Mouse (Mus musculus): Measurements from ENCODE around the gene G6pc3.

The G6pc3 gene

DNA sequence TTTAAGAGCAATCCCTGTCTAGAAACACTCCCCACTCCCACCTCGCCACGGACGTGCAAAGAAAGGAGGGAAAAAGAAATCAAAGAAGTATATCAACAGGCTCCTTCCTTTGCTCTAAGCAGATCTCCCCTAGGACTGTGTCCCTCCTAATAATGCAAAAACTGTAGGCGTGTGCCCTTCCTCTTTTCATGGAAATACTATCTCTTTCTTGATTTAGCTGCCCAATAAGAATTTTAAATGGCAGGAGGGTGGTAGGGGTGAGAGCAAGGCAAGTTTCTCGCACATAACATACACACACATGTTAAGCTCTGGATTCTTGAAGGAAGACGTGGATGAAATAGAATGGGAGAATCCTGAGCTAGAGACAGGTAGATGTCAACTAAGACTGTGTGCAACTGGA is 440 bp upstream of the G6pc3 start:
- DNase-seq (ENCODE audit: low spot score in 2 of 2), result no peak

GRCm38 (mm10) chr11:102190848-102191247 is 1.4 kb downstream of the G6pc3 start:
- no peak for DNase-seq (ENCODE audit: low spot score in 2 of 2)

- no peak for DNase-seq (ENCODE audit: low spot score in 2 of 2)
Measured at GRCm38 (mm10) chr11:102193657-102194440, 4.4 kb downstream of the G6pc3 start.

DNA sequence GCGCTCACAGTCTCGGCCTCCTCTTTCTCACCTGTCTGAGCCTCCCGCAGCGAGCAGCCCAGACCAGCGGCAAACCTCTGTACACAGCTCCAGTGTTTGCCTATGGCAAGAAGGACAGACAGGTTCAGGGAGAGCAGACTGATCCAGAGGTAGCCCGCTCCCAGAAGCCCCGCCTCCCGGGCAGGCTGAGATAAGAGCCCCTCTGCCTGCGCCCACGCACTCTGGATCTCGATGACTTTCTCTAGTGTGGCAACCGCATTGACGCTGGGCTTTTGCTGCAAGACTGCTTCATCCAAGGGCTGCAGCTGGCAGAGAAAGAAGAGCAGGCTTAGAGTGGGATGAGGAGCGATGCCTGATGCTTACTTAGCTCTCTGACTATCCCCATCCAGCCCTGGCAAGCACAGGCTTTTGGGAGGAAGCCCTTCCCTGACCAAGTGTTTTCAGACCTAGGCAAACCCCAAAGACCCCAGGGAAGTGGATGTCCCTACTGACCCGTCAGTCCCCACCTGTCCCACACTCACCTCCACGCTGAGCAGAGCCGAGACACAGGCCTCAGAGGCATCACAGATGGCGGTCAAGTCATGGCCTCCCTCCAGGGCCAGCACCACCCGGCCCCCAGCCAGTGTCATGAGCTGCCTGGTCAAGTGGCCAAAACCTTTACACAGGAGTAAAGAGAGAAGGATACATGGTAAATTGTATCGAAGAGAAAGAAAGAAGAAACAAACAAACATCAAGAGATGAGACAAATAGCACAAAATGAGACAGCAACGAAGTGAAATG is 6.8 kb downstream of the G6pc3 start:
- peak in 1 of 2 experiments; percentile 60 for DNase-seq (ENCODE audit: low spot score in 2 of 2)

DNA sequence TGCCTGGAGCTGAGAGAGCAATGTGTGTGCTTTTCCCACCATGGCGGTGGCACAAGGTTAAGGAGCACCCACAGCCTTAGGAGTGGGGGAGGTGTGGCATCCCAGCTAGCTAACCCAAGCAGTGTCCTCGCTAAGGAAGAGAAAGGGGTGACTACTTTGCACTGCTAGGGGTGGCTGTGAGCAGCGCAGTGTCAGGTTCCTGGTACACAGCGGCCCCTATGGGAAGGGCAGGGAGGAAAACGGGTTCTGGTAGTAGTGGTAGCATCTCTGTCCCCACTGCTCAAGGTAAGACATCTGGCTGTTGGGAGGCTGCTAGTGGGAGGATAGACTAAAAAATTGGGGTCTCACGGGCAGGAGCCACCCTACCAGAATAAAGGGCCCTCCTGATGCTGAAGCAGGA is 8.8 kb downstream of the G6pc3 start:
- DNase-seq (ENCODE audit: low spot score in 2 of 2), result no peak

DNA sequence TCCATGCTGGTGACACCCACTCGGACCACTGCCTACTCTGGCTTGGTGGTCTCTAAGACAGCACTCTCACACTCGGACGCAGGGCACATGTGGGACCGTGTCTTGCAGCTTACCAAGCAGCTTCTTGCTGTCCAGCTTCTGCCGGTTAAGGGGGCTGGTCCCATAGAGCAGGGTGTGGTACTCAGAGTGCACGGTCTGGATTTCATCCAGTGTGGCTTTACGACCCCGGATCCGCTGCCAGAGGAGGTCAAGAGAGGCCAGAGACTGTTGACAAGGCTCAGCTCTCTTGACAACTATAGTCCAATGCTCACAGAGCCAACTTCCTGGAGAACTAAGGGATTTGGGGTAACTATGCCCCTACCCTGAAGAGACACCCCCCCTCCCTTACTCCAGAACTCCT is 10.4 kb downstream of the G6pc3 start:
- no peak for DNase-seq (ENCODE audit: low spot score in 2 of 2)

GRCm38 (mm10) chr11:102201408-102201821 is 12.0 kb downstream of the G6pc3 start:
- DNase-seq (ENCODE audit: low spot score in 2 of 2), result no peak

GRCm38 (mm10) chr11:102206481-102206880 is 17.1 kb downstream of the G6pc3 start:
- no peak for DNase-seq (ENCODE audit: low spot score in 2 of 2)

DNA sequence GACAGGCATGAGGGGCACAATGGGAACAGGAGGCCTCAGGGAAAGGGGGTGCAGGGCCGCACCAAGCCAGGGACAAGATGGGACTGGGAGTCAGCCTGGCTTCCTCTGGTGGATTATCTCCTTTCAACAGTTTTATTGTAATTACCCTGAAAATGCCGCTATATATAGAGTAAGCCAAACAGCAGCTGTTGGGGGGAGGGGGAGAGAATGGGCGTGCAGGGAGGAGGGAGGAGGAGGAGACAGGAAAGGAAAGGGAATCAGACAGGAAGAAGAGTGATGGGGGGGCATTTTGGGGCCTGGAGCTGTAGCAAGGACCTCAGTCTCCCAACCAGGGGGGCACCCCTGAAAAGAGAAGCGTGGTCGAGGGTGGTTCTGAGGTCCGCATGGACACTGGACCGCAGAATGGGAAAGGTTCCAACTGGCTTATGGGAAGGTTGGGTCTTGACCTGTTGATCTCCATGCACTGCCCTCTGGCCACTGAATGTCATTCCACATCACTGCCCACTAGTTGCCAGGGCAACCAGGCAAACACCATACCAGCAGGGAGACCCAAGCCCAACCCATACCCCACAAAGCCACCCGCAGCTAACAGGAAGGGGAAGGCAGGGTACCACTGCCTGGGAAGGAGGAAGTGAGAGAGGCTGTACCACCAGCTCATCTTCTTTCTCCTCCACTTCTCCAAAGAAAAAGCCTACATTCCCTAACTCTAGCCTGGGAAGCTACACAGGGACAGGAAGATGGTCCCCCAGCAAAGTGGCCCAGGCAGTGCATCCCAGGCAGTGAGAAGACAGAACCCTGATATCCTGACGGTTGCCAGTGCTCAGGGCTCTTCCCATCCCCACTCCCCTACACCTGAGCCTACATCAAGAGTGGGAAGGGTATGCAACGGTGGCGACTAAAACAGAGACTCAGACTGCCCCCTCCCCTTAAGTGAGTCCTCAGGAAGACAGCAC is 18.7 kb downstream of the G6pc3 start:
- no peak for DNase-seq (ENCODE audit: low spot score in 2 of 2)

DNA sequence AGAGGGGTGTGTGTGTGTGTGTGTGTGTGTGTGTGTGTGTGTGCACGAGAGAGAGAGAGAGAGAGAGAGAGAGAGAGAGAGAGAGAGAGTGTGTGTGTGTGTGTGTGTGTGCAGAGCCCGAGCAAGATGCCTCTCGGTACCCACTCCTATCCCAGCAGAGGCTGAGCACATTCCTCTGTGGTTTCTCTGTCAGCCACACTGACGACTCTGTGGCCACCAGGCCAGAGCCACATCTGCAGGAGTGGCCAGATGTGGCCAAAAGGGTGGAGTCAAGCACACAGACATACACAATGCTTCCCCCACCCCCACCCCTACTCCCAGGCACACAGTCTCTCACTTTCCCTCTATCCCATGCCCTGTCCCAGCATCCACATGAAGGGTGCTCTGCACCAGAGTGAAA is 19.4 kb downstream of the G6pc3 start:
- no peak for DNase-seq (ENCODE audit: low spot score in 2 of 2)

DNA sequence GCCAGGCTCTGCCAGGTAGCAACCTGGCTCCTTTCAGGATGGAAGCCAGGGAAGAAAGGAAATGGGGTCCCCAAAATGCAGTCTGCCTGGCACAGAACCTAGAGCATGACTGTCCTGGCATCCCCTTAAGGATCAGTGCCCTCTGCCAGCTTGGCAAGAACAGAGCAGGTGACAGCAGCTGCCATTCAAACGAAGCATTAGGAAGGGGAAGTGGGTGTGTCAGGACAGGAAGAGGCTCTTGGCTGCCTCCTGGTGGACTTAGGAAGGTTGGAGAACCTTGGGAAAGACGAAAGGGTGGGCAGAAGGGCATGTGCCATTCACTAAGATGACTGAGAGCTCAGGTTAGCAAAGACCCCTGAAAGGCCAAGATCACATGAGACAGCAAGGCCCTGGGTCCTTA is 20.3 kb downstream of the G6pc3 start:
- no peak for DNase-seq (ENCODE audit: low spot score in 2 of 2)

DNA sequence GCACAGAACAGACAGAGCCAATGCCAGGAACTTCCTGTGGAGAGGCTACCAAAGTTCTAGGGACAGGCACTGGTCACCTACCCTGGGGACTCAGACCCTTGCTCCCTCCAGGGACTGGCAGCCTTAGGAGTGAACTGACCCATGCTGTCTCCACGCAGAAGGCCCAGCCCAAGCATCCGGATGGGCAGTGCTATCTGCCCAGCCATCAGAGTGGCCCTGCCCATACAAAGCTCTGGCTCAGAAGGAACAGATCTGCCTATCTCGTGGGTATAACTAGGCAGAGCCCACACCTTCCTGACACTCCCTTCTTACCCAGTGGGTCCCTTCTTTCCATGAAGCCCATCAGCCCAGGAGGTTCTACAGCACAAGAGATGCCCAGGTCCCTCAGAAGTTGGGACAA is 20.8 kb downstream of the G6pc3 start:
- DNase-seq (ENCODE audit: low spot score in 2 of 2), result no peak

- no peak for DNase-seq (ENCODE audit: low spot score in 2 of 2)
Measured at GRCm38 (mm10) chr11:102211011-102211410, 21.6 kb downstream of the G6pc3 start.

DNA sequence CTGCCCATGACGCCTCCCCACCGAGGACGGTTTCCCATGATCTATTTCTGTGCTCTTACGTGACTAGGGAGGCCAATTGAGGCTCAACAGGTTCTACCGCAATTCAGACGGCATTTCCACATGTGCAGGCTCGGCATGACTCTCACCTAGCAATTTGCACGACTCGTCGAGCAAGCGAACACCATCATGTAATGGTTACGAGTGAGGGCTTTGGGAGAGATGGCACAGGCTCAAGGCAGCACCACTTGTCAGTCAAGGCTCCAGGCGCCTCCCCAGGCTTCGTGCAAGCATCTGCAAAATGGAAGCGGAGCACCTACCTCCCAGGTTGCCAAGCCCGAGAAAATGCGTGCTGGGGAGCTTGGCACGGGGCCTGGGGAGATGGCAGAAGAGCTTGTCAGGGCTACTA is 22.5 kb downstream of the G6pc3 start:
- no peak for DNase-seq (ENCODE audit: low spot score in 2 of 2)

DNA sequence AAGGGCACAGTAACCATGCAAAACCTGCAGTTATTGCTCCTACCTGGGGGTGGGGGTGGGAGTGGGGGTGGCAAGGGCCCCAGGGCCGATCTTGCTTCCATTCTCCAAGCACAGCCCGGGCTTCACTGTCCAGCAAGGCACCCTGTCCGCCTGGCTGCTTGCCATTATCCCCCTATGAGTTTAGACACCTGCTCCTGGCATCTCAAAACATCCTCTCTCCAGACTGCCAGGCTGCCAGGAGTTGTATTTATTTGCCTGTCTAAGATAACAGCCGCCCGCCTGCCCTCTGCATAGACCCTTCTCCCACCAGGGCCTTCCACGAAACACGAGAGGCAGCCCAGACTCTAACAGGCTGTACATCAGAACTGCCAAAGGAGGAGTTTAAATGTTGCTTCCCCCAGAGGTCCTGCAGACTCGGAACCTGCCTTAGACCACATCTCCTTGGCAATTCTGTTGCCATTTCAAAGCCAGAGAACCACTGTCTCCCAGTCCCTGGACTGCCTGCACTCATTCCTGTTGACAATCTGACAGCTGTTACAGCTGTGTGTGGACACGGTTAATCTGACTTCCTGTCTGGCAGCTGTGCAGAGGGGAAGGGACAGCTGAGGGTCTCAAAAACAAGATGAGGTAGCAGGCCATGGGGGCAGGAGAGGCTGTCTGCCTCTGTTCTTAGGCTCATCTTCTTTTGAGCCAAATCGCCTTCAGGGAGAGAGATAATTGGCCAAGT is 25.2 kb downstream of the G6pc3 start:
- DNase-seq (ENCODE audit: low spot score in 2 of 2), result no peak

- no peak for DNase-seq (ENCODE audit: low spot score in 2 of 2)
Measured at GRCm38 (mm10) chr11:102215511-102215910, 26.1 kb downstream of the G6pc3 start.

DNA sequence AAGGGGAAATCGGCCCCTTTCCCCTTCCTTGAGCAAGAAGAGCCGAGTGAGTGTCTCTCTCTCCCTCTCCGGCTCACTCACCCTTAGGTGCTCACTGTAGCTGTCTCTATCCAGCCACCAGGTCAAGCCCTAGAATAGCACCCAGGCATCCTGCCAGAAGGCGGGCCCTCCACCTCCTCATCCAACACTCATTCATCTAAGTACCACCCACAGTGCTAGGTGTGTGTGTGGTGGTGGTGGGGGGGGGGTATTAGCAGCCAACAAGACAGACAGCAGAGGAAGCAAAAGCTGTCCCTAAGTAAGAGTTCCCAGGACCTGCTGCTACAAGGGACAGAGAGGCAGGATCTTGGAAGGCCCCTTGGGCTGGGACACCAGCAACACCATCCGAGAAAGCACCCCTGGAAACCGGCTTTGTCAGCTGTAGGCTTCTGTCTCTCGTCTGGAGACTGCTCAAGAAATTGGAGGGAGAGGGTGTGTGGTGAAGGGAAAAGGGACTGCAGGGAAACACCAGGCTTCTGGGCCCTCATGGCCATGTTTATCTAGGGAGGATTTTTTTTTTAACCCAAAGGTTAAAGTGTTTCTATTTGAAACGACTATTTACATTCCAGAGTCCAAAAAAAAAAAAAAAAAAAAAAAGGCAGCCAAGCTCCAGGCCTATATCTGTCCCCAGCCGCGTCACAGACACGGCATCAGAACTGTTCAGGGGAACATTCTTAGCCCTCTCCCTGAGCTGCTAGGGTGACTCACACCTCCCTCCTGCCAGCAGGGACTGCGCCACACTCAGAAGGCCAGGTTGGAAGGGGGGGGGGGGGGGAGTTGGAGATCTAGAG is 26.9 kb downstream of the G6pc3 start:
- no peak for DNase-seq (ENCODE audit: low spot score in 2 of 2)

DNA sequence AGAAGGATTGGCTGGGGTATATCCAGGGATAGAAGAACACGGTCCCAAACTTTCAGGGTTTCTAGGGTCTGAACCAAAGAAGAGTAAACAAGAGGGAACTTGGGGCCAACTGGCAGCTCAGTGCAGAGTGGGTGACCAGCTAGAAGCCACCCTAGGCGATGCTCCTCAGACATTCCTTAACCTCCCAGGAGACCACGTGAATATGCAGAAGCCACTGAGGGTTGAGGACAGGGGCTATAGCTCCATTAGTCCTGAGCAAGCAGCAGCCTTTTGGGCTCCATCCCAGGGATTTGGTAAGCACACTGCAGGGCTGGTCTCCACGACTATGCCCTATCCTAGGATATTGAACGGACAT is 27.4 kb downstream of the G6pc3 start:
- no peak for DNase-seq (ENCODE audit: low spot score in 2 of 2)

DNA sequence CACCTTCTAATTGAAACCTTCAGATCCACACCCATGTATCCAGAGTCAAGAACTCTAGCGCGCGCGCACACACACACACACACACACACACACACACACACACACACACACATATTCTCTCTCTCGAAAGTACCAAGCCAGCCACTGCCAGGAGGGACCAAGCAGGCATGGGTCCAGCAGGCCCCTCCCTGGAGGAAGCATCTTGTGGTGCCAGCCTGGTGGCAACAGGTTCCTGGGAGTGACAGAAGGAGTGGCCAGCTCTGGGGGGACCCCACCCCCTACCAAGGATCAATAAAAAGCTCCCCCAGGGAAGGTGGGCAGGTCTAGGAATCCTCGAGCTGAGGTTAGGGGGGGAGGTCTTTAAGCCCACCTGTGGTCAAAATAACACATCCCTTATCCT is 28.0 kb downstream of the G6pc3 start:
- DNase-seq (ENCODE audit: low spot score in 2 of 2), result no peak

DNA sequence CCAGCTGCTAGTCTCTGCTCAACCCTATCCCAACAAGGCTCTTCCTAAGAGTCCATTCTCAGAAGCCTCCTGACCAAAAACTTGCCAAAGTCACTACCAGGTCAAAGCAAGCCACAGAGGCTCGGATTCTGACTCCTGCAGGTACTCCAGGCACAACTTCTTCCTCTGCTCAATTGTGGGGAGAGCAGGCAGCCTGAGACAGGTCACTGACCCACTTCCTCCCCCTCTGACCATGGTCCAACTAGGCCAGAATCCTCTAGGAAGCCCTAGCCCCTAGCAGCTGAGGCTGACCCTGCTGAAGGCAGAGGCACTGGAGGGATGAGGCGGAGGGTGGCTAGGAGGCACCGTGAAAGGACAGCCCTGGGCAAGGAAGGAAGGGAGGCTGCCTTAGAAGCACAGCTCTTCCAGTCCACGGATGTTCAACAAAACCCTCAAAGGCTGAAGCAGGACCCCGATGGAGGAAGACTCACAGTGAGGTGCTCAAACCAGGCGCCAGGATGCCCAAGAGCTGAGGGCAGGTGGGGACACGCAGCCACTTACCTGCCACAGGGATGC is 28.5 kb downstream of the G6pc3 start:
- DNase-seq (ENCODE audit: low spot score in 2 of 2), result no peak
